Mouse (Mus musculus): ENCODE measurements around the gene 6430550D23Rik.
"Not testable (repeated sequence)": the region's sequence is repeated elsewhere in the genome, so short reads cannot be mapped to it uniquely, and the experiment has no call there.

The 6430550D23Rik gene

GRCm38 (mm10) chr2:155952006-155952405 lies 55.8 kb downstream of the 6430550D23Rik start:
- DNase-seq = peak; percentile 69 to 86

GRCm38 (mm10) chr2:155949362-155949761 lies 58.4 kb downstream of the 6430550D23Rik start:
- DNase-seq = no peak

GRCm38 (mm10) chr2:155947390-155948002 lies 60.3 kb downstream of the 6430550D23Rik start:
- DNase-seq = no peak

- DNase-seq = no peak
These were observed 61.3 kb downstream of the 6430550D23Rik start for GRCm38 (mm10) chr2:155946499-155946898.

- peak; percentile 70 to 82 for DNase-seq
These were observed 61.7 kb downstream of the 6430550D23Rik start for GRCm38 (mm10) chr2:155946069-155946468.

GRCm38 (mm10) chr2:155945580-155945979 lies 62.2 kb downstream of the 6430550D23Rik start:
- DNase-seq = no peak

- DNase-seq = no peak
These were observed 62.7 kb downstream of the 6430550D23Rik start, which contains the start of gene Gdf5 for GRCm38 (mm10) chr2:155945124-155945523. Gdf5 (minus strand) TSS chr2:155945367.

GRCm38 (mm10) chr2:155944685-155945084 lies 63.1 kb downstream of the 6430550D23Rik start:
- DNase-seq = no peak

- no peak for DNase-seq
These were observed 64.3 kb downstream of the 6430550D23Rik start for GRCm38 (mm10) chr2:155943463-155943862.

GRCm38 (mm10) chr2:155941697-155942442 lies 65.9 kb downstream of the 6430550D23Rik start:
- DNase-seq = no peak

GRCm38 (mm10) chr2:155940681-155941080 lies 67.1 kb downstream of the 6430550D23Rik start, which contains the start of gene Gm15557:
Gm15557 (plus strand) TSS chr2:155940728.
- DNase-seq = no peak

- DNase-seq = no peak
These were observed 67.8 kb downstream of the 6430550D23Rik start for GRCm38 (mm10) chr2:155939897-155940529.

GRCm38 (mm10) chr2:155929531-155930442 lies 78.0 kb downstream of the 6430550D23Rik start, which contains the start of gene Uqcc1:
Uqcc1 (minus strand) TSS chr2:155930310.
- DNase-seq = peak; percentile 91 to 94

GRCm38 (mm10) chr2:155928711-155929345 lies 78.9 kb downstream of the 6430550D23Rik start:
- no peak for DNase-seq

GRCm38 (mm10) chr2:155925213-155925612 lies 82.6 kb downstream of the 6430550D23Rik start:
- not testable (repeated sequence) for DNase-seq
